Mouse (Mus musculus) ovary, adult 18-20 months (tissue): ENCODE measurements around the gene Tmem190.
"Not testable (repeated sequence)": the region's sequence is repeated elsewhere in the genome, so short reads cannot be mapped to it uniquely, and the experiment has no call there.

Experiments used
- DNase-seq: peaks from one replicate; pipeline ENCODE4 v3.0.0; 2022; ENCODE audit warnings: low spot score, mixed read lengths

Tmem190 gene

DNA sequence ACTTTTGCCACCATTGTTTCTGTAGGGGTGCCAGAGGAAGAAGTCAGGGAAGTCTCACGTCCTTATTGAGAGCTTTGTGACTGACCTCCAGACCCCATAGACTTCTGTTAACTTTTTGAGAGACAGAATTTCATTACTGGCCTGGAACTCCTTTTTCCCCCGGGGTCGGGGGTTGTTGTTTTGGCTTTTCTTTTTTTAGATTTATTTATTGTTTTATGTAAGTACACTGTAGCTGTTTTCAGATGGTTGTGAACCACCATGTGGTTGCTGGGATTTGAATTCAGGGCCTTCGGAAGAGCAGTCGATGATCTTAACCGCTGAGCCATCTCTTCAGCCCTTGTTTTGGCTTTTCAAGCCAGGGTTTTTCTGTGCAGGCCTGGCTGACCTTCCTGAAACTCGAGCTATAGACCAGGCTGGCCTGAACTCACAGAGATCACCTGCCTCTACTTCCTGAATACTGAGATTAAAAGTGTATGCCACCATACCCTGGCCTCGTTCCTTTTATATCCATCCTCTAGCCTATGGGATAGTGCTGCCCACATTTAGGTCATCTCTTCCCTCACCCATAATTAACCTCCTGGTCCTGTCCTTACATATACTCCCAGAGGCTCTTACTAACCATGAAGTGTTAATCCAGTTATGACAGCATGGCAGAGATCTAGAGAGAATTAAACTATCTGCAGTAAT, 30.5 kb downstream of the Tmem190 start:
- no peak for DNase-seq

- no peak for DNase-seq
Measured at GRCm38 (mm10) chr7:4816559-4816958, 33.8 kb downstream of the Tmem190 start.

DNA sequence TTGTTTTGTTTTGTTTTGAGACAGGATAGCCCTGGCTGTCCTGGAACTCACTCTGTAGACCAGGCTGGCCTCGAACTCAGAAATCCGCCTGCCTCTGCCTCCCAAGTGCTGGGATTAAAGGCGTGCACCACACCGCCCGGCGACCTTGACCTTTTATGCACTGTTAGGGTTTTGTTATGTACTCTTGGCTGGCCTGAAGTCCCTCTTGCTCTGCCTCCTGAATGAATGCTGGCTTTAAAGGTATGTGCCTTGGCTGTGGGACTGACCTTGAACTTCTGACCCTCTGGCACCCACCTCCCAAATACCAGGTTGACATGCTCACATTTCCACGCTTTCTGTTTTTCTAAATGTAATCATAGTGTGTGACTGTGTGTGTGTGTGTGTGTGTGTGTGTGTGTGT, 38.2 kb downstream of the Tmem190 start:
- DNase-seq = not testable (repeated sequence)

GRCm38 (mm10) chr7:4821690-4822089, 39.0 kb downstream of the Tmem190 start:
- no peak for DNase-seq

GRCm38 (mm10) chr7:4822162-4822907, 39.6 kb downstream of the Tmem190 start:
- DNase-seq = no peak

DNA sequence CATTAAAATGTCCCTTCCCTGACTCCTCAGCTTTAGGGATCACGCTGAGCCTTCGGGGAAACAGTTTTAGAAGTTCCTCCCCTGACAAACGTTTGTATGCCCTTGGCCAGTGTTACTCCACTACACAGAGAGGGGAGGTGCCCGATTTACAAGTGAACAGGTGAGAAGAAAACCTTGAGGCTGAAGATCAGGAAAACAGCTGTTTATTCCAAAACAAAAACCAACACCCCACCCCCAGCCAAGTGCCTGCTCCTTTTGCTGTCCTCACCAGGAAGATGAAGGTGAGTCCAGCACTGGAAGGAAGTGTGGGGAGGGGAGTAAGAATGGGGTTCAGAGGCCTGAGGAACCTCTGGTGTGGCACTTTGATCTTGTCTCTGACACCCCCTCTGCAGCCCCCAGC, 42.6 kb downstream of the Tmem190 start:
- no peak for DNase-seq

GRCm38 (mm10) chr7:4830476-4830875, 47.7 kb downstream of the Tmem190 start:
- no peak for DNase-seq
